Mouse (Mus musculus): Measurements from ENCODE around the gene Mfrp.

Mfrp gene

DNA sequence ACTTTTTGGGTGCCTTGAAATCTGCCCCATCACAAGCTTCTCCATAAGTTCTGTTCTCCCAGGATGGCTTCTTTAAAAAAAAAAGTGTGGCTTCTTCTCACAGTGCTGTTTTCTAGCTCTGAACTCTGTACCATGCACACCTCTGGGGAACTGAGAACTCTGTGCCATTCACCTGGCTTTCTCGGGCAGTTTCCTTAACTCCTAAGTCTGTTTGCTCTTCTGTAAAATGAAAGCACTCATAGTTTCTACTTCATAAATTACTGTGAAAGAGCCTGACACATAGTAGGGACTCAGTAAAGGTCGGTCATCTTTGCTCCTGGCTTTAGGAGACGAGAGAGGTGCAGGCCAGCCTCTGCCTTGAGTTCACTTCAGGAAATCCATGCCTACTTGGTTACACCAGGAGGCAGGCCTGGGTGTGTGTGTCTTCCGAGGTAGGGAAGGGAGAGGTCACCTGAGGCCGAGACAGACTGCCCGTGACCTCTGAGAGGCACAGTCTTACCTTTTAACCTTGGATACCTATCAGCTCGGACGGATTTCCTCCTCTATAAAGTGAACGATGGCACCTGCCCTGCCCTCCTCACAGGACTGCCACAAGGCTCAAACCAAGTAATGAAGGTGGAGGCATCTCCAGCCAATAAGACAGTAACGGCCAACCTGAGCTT is 23.3 kb upstream of the Mfrp start:
- no peak for DNase-seq (ENCODE audit: extremely low read depth, low read depth)

- no peak for DNase-seq (ENCODE audit: extremely low read depth, low read depth)
Measured at GRCm38 (mm10) chr9:44078955-44079756, 22.4 kb upstream of the Mfrp start.

- no peak for DNase-seq (ENCODE audit: extremely low read depth, low read depth)
Measured at GRCm38 (mm10) chr9:44079997-44080780, 21.3 kb upstream of the Mfrp start.

- no peak for DNase-seq (ENCODE audit: extremely low read depth, low read depth)
Measured at GRCm38 (mm10) chr9:44080953-44081352, 20.6 kb upstream of the Mfrp start.

DNA sequence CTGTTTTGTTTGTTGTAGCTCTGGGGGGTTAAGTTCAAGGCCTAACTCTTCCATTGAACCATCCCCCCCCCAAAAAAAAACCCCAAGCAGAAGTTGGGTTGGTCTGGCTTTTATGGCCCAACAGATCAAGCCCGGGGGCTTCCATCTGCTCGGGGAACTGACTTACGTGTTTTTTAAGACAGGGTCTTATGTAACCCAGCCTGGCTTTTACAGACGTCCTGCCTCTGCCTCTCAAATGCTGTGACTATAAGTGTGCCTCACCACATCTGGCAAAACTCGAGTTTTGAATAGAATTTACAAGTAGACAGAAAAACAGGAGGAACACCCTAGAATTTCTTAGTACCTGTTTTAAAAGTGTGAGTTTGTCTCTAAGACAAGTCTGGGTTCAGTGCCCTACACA is 19.9 kb upstream of the Mfrp start:
- DNase-seq (ENCODE audit: extremely low read depth, low read depth), result no peak

GRCm38 (mm10) chr9:44082266-44082665 is 19.3 kb upstream of the Mfrp start:
- no peak for DNase-seq (ENCODE audit: extremely low read depth, low read depth)

DNA sequence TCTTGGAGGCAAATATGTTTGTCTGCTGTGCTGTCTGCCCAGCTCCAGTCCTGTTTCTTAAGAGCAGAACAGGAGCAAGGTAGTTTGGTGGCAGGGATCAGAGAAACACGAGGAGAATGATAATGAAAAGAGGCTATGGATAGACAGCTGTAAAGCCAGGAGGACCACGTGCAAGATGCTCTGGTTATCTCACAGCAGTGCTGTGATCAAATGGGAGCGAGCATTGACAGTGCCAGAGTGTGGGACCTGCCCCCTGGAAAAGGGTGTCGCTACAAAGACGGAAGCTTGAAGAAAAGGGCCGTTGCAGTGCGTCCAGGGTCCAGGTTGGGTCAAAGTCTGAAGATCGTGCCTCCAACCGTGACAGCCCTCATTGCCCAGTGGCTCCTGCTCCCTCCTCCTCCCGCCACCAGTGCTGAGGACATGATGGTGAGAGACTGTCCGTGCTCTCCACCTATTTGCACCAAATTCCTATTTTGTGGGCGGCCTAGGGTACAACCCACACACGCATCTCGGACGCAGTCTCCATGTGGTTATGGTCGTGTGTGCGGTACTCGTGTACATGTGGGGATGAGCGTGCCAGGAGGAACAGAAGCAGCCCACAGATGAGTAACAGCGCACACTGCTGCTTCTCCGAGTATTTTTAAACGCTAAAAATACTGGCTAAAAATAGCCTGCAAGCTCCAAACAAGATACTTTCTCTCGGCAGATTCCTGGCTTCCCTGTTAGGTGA is 18.0 kb upstream of the Mfrp start:
- DNase-seq (ENCODE audit: extremely low read depth, low read depth), result no peak

GRCm38 (mm10) chr9:44084236-44084635 is 17.3 kb upstream of the Mfrp start:
- no peak for DNase-seq (ENCODE audit: extremely low read depth, low read depth)

DNA sequence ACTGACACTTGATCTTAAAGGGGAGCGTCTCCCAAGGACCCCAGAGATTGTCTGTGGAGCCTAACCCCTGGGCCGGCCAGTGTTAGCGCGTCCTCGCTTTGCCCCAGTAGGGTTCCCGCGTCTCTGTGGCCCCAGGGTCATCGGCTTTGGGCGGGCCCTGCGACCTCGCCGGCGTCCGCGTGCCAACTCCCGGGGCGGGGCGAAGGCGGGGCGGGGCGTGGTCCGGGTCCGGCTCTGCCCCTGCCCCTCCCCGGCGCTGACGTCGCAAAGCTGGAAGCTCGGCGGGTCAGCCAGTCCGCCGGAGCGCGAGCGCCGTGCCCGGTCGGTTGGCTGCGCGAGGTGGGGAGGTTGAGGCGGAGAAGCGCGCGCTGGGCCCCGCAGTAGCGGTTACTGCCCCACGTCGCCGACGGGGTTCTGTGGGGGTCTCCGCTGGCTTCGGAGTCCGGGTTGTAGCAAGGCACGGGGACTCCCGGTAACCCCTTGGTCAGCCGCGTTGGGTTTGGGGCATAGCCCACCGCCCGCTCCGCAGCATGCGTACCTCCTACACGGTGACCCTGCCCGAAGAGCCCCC is 16.8 kb upstream of the Mfrp start:
- DNase-seq (ENCODE audit: extremely low read depth, low read depth), result no peak

- DNase-seq (ENCODE audit: extremely low read depth, low read depth), result no peak
Measured at GRCm38 (mm10) chr9:44085276-44085675, 16.3 kb upstream of the Mfrp start.

GRCm38 (mm10) chr9:44085741-44086665 is 15.5 kb upstream of the Mfrp start:
- no peak for DNase-seq (ENCODE audit: extremely low read depth, low read depth)

- DNase-seq (ENCODE audit: extremely low read depth, low read depth), result no peak
Measured at GRCm38 (mm10) chr9:44086960-44087359, 14.6 kb upstream of the Mfrp start.

GRCm38 (mm10) chr9:44087761-44088455 is 13.6 kb upstream of the Mfrp start:
- no peak for DNase-seq (ENCODE audit: extremely low read depth, low read depth)

DNA sequence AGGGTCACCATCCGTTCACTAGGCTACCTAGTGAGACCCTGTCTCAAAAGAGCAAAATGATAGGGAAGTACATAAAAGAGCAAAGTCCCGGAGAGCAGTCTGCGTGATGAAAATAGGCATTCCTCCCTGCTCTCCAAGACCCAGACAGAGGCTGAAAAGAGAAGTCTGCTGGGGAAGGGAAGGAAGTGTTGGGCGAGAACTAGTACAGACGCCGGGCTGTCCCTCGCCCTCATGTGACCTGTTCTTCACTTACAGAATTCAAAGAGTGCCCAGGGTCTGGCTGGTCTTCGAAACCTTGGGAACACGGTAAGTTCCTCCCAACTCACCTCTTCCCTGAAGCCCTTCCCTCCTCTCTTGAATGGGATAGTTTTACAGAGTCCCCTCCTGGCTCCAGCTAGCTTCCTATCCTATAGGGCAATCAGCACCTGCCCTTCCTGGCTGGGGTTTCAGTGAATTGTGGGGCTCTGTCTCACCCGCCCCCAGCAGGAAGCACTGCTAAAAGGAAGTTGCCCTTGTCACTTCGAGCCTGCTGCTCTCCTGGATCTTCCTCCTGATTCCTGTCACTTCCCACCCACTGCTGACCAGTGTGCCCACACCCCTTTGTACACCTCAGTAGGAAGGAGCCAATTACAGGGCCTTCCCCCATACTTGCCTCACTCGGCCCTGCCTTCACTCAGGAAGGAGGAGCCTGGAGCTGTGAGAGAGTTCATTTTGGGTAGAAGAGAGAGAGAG is 12.5 kb upstream of the Mfrp start:
- DNase-seq (ENCODE audit: extremely low read depth, low read depth), result peak; percentile 67

- DNase-seq (ENCODE audit: extremely low read depth, low read depth), result no peak
Measured at GRCm38 (mm10) chr9:44093612-44094503, 7.7 kb upstream of the Mfrp start.

- peak; percentile 51 for DNase-seq (ENCODE audit: extremely low read depth, low read depth)
Measured at GRCm38 (mm10) chr9:44094737-44095136, 6.8 kb upstream of the Mfrp start.

- DNase-seq (ENCODE audit: extremely low read depth, low read depth), result no peak
Measured at GRCm38 (mm10) chr9:44095781-44096180, 5.7 kb upstream of the Mfrp start.

DNA sequence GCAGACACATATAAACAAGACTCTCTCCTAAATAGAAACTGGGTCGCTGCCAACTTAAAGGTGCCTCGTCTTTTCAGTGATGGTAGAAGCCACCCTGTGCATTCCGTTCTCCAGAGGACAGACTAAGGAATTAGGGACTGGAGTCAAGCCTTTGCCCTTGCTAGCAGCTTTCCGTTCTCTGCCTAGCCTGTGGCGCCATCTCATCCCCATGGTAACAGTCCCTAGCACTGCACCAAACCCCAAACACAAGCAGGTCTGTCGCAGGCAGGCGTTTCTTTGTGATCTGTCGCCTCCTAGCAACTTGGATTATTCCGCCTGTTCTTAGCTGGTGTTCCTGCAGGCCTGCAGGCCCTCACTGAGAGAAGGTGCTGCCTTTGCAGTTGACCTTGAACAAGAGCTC is 5.0 kb upstream of the Mfrp start:
- DNase-seq (ENCODE audit: extremely low read depth, low read depth), result no peak

Data from MEL-GATA-1-ER (cell line).